Mouse (Mus musculus): ENCODE results near the gene Ifih1.
A peak's percentile ranks its signal among the peaks of the same experiment; 100 is the strongest.

Gene Ifih1

GRCm38 (mm10) chr2:62646014-62646645 is at the start of gene Ifih1:
TSS of gene Ifih1 (minus strand) at chr2:62646255.
- peak; percentile 83 for DNase-seq (ENCODE audit: low spot score)

DNA sequence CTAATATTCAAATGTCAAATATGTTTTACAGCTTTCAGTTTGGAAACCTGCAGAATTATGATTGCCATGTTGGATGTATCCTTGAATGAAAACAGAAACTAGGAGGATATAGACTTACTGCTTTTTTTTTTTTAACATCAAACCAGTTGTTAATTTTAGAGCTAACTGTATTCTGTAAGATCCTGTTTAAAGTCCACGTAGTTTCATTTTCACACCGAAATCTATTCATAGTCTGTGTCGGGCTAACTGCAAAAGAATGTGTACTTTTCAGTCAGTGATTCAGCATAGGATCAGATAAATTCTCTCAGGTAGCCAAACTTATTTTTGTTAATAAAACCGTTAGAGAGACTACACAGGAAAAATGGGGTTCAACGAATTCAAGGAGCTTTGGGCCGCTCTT is 39.9 kb upstream of the Ifih1 start:
- no peak for DNase-seq (ENCODE audit: low spot score)

DNA sequence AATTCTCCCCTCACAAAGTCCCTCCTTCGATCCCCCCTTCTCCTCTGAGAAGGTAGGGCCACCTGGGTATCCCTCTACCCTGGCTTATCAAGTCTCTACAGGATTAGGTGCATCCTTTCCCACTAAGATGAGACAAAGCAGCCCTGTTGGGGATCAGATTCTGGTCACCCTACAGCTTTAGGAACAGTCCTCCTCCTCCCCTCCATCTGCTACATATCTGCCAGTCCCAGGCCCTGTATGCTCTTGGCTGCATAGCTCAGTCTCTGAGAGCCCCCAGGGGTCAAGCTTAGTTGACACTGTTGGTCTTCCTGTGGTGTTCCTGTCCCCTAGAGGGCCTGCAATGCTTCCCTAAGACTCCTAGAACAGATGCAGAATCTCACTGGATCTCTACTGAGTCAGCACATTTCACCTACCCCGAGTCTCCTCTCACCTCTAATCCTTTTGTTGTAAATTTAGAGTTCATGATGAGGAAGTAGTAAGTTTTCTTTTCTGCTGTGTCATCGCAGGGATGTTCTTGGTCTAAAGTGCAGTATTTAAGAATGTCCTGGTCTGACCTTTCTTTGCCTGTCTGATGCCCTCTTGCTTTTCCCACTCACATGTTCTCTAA is 39.0 kb upstream of the Ifih1 start:
- DNase-seq (ENCODE audit: low spot score) = no peak

- DNase-seq (ENCODE audit: low spot score) = no peak
Measured at GRCm38 (mm10) chr2:62681667-62682066, 35.6 kb upstream of the Ifih1 start.

DNA sequence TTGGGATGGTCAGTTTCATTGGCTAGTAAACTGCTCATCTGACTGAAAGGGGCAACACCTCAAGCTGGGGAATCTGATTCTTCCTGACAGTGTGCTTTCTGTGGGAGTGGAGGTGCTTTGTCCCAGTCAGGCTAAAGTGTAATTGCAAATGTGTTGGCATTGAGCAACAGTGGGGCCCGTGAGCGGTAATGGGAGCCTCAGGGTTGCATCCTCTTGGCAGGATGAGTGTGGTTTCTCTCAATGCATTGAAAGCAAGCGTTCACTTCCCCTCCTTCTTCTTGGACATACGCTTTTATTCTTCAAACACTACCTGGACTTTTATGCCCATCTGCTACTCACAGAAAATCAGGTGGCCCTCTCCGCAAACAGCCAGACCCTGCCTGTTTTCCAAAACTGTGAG is 26.7 kb upstream of the Ifih1 start:
- no peak for DNase-seq (ENCODE audit: low spot score)

DNA sequence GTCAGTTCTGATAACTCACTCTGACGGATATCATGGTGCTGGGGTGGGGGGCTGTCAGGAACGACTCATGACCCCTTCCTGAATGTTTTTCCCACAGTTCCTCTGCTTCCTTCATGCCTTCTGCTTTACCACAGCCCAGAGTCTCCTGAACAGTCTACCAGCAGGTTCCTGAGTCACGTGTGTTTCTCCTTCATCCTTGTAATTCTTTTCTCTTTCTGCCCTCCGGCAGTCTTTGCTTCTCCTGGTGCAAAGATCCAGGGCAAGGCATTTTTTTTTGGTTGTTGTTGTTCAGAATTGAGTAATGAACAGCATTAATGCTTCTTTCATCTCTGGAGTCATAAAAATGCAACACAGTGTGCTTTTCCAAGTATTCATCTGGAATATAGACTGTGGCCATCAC is 24.7 kb upstream of the Ifih1 start:
- no peak for DNase-seq (ENCODE audit: low spot score)

- DNase-seq (ENCODE audit: low spot score) = no peak
Measured at GRCm38 (mm10) chr2:62670301-62670700, 24.2 kb upstream of the Ifih1 start.

- DNase-seq (ENCODE audit: low spot score) = no peak
Measured at GRCm38 (mm10) chr2:62669848-62670247, 23.8 kb upstream of the Ifih1 start.

GRCm38 (mm10) chr2:62665536-62665935 is 19.5 kb upstream of the Ifih1 start:
- DNase-seq (ENCODE audit: low spot score) = no peak

DNA sequence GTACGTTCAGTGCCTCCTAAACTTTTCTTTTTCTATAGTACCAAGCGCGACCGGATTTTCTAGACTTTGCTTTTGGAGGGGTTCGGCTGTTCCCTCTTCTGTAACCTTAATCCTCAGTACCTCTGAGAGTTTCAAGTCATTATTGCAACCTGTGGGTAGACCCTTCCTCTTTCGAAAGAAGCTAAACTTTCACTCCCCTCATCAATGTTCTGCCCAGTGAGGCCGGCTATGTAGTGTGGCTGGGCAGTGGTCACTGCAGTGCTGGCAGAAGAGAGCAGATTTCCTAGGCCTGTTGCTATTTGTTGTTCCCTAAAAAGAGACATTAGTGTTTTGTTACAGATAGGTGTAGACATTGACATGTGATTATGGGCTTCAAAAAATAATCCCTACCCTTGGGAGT is 18.8 kb upstream of the Ifih1 start:
- no peak for DNase-seq (ENCODE audit: low spot score)

GRCm38 (mm10) chr2:62664135-62664670 is 18.1 kb upstream of the Ifih1 start, which contains the start of gene Gca:
TSS of gene Gca (plus strand) at chr2:62664285.
- DNase-seq (ENCODE audit: low spot score) = peak; percentile 85

DNA sequence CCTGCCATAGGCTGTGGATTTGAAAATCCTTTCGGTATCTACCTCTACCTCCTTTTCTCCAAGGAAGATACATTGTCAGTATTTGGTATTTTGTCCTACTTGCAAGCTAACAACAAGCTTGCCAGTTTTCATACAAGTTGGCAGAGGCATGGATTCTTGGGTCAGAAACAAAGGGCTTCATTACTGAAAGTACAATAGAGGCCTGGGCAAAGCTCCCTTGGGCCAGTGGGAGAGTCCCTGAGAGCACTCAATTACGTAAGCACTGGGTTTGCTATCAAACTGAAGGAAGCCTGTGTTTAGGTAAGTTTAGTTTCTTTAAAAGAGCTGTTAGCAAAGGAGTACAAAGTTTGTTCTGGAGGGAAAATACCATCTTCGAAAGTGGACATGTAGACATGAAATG is 16.5 kb upstream of the Ifih1 start:
- DNase-seq (ENCODE audit: low spot score) = no peak

DNA sequence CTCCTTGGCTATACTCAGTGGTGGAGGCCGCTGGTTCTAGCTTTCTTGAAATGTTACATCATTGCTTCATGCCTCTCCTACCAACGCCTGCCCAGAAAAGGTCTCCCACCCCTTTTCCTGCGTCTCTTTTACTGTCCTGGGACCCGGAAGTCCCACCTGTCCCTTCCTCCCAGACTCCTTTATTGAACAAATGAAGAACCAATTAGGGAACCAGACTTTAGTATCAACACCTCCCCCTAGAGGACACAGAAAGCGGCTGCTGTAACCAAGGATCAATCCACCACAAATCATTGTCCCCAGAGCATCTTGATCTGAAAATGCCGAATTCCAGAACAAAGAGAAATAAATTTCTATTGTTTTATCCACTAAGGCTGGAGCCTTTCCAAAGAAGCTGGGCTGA is 14.5 kb upstream of the Ifih1 start:
- no peak for DNase-seq (ENCODE audit: low spot score)

GRCm38 (mm10) chr2:62656072-62656471 is 10.0 kb upstream of the Ifih1 start:
- DNase-seq (ENCODE audit: low spot score) = no peak

DNA sequence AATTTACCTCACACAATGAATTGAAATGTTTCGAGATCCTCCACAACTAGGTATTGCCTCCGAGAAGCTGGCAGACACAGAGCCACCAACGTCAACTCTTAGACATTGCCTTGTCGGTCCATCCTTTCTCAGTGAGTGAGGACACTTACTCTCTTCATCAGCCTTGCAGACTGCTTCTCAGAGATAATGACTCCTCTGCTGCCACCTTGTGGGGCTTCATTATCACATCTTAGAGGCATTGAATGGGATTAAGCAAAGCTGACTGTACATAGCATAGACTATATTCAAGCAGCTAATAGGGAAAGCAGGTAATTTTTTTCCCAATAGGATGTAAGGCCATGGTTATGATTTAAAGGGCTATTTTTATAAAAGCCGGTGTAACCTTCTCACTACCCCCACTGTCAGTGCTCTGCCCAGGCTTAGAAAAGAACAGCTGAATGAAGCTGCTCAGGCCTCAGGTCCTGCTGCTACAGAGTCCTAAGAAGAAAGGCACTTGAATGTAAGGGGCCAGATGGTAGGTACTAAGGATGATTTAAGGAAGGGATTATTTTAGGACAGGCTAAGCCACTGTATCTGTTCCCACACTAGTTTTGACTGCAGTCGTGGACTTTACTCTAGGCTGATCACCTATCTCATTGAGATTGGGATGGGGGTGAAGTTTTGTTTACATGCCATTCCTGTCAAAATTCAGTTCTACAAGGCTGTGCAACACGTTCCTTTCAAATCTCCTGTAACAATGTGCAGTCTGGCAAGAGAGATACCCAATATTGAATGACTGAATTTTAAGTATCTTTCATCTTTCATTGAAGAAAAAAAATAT is 8.7 kb upstream of the Ifih1 start:
- DNase-seq (ENCODE audit: low spot score) = peak; percentile 63

DNA sequence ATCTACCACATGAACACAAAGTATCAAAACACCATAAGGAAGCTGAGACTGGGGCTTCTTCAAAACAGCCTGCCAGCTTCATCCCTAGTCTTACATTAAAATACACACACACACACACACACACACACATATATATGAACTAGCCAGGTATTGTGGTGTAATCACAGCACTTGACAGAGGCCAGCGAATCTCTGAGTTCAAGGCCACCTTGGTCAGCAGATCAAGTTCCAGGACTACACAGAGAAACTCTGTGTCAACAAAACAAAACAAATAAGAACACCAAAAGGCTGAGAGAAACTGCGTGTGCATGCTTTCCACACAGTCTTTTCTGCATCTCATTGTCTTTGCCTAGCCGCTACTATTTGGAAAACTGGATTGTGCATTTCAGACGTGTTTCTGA is 6.4 kb upstream of the Ifih1 start:
- no peak for DNase-seq (ENCODE audit: low spot score)

DNA sequence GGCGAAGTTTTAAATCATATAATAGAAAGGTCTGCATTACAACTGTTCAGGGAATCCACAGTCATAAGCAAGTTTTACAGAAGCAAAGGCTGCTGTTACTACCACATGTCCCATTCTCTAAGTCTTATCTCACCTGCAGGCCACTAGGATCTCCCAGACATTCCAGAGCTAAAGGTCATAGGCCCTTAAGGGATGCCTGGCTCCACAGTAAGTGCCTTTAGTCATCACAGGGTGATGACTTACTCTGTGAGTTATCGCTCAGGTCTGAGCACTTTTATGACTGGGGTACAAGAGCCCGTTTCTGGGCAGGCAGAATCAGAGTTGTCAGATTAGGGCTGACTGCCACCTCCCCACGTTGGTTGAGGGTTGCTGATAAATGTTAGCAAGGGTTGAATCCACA is 5.8 kb upstream of the Ifih1 start:
- no peak for DNase-seq (ENCODE audit: low spot score)

DNA sequence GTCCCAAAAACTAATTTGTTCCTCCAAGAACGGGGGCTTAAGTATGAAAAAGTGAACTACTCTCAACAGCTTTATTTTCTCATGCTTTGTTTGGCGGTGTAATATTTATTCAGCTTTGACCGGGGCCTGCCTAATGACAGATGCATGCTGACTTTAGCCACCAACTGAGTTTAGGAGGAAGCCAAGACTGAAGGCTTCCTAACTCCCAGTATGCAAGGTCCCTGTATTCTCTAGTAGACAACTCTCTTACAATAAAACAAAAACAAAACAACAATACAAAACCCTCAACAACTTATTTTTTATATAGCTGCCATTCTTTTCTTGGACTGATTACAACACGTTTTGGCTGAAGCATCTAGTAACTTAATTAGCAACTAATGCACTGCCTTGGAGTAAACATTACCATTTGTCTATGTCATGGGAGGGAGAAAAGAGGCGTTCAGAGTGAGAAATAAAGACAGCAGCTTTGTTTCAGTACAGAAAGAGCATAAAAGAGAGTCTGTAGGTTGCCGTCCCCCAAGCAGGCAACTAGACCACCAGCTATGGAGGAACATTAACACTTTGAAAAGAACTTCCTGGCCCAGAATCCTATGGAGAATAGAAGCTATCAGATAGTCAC is 725 bp upstream of the Ifih1 start:
- no peak for DNase-seq (ENCODE audit: low spot score)

DNA sequence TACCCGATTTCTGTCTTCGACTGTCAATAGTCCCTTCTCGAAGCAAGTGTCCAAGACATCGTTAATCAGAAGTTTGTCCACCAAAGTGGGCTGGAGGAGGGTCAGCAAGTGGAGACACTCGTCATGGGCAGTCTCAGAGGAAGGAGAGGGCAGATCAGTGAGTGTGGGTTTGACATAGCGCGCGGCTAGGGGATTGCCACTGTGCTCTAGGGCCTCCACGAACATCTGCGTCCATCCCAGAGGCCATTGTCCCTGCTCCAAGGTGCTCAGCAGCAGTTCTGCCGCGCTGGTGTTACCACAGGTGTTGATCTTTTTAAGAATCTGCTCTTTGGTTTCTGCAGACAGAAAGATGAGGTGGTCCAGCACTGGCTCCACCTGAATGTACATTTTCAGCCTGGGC is 580 bp downstream of the Ifih1 start:
- no peak for DNase-seq (ENCODE audit: low spot score)

GRCm38 (mm10) chr2:62644891-62645290 is 1.2 kb downstream of the Ifih1 start:
- DNase-seq (ENCODE audit: low spot score) = no peak

GRCm38 (mm10) chr2:62643405-62644305 is 2.4 kb downstream of the Ifih1 start:
- DNase-seq (ENCODE audit: low spot score) = peak; percentile 62
